Mouse (Mus musculus): ENCODE measurements around the gene Smagp.
A peak's percentile ranks its signal among the peaks of the same experiment; 100 is the strongest.

Smagp gene

GRCm38 (mm10) chr15:100636700-100637501 lies at the start of gene Smagp:
TSS of gene Smagp (minus strand) at chr15:100636940.
- DNase-seq, result no peak

- DNase-seq, result no peak
Measured at GRCm38 (mm10) chr15:100686434-100686833, 49.7 kb upstream of the Smagp start.

- DNase-seq, result no peak
Measured at GRCm38 (mm10) chr15:100685849-100686248, 49.1 kb upstream of the Smagp start.

GRCm38 (mm10) chr15:100685255-100685654 lies 48.5 kb upstream of the Smagp start:
- DNase-seq, result no peak

GRCm38 (mm10) chr15:100684450-100684849 lies 47.7 kb upstream of the Smagp start:
- DNase-seq, result no peak

- peak; percentile 76 to 80 for DNase-seq
Measured at GRCm38 (mm10) chr15:100683041-100683440, 46.3 kb upstream of the Smagp start.

GRCm38 (mm10) chr15:100681770-100682169 lies 45.0 kb upstream of the Smagp start:
- DNase-seq, result no peak

- no peak for DNase-seq
Measured at GRCm38 (mm10) chr15:100680381-100680780, 43.6 kb upstream of the Smagp start.

GRCm38 (mm10) chr15:100679005-100679404 lies 42.3 kb upstream of the Smagp start:
- DNase-seq, result no peak

- DNase-seq, result no peak
Measured at GRCm38 (mm10) chr15:100678581-100678980, 41.8 kb upstream of the Smagp start.

- DNase-seq, result no peak
Measured at GRCm38 (mm10) chr15:100677675-100678074, 40.9 kb upstream of the Smagp start.

GRCm38 (mm10) chr15:100676521-100676920 lies 39.8 kb upstream of the Smagp start:
- DNase-seq, result no peak

GRCm38 (mm10) chr15:100675486-100675885 lies 38.7 kb upstream of the Smagp start:
- no peak for DNase-seq

- DNase-seq, result no peak
Measured at GRCm38 (mm10) chr15:100674566-100674965, 37.8 kb upstream of the Smagp start.

- no peak for DNase-seq
Measured at GRCm38 (mm10) chr15:100673585-100674391, 37.0 kb upstream of the Smagp start.

- DNase-seq, result no peak
Measured at GRCm38 (mm10) chr15:100670833-100671232, 34.1 kb upstream of the Smagp start.

- DNase-seq, result no peak
Measured at GRCm38 (mm10) chr15:100670004-100670403, 33.3 kb upstream of the Smagp start.

GRCm38 (mm10) chr15:100669337-100669736 lies 32.6 kb upstream of the Smagp start, which contains the start of gene Bin2:
TSS of gene Bin2 (minus strand) at chr15:100669553.
- DNase-seq, result no peak

GRCm38 (mm10) chr15:100667871-100668545 lies 31.3 kb upstream of the Smagp start:
- DNase-seq, result no peak

GRCm38 (mm10) chr15:100667420-100667819 lies 30.7 kb upstream of the Smagp start:
- no peak for DNase-seq

- no peak for DNase-seq
Measured at GRCm38 (mm10) chr15:100666851-100667250, 30.1 kb upstream of the Smagp start.

- no peak for DNase-seq
Measured at GRCm38 (mm10) chr15:100666219-100666696, 29.5 kb upstream of the Smagp start.
